Mouse (Mus musculus): Measurements from ENCODE around the gene Gabrb2. TPM values are rescaled to one million over a fixed set of nuclear protein-coding genes. Genes with fewer than 3 reads are reported as not detected.

The Gabrb2 gene
- polyA plus RNA-seq, 1 experiment = 49.9 TPM

DNA sequence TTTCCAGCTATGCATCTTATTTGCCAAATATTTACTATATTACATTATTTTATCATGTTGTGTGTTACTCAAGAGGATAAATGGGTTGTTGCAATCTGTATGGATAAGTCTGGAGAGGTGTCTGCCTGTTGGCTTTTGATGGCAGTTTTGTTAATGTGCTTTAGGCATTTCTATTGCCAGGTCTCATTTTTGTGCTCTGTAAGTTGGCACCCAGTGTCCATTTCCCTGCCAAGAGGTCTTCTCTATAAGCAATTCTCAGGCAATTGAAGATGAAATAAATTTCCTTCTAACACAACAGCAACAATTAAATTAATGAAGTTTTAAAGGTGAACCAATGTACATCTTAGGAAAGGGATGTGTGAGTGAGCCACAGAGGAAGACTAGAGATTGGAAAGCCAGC lies 11.9 kb downstream of the Gabrb2 start:
- H3K4me3 ChIP-seq (ENCODE audit: insufficient read depth, low read length) = no peak overlapping the region
- TF ChIP-seq CTCF (IDR thresholded peaks at IDR 0.05; ENCODE audit: extremely low read depth, insufficient read depth, low read length) (no peak), POLR2A (IDR thresholded peaks at IDR 0.05; ENCODE audit: extremely low read depth, insufficient read depth, low read length) (no peak)
- H3K4me1 ChIP-seq (ENCODE audit: control insufficient read depth, insufficient read depth, low read length) = no peaks in the 10 kb centered on the region
- H3K27ac ChIP-seq (ENCODE audit: insufficient read depth, low read length) = no peak overlapping the region

- TF ChIP-seq POLR2A (IDR thresholded peaks at IDR 0.05; ENCODE audit: extremely low read depth, insufficient read depth, low read length) (no peak), CTCF (IDR thresholded peaks at IDR 0.05; ENCODE audit: extremely low read depth, insufficient read depth, low read length) (no peak)
- H3K27ac ChIP-seq (ENCODE audit: insufficient read depth, low read length) = no peak overlapping the region
- H3K4me1 ChIP-seq (ENCODE audit: control insufficient read depth, insufficient read depth, low read length) = no peaks in the 10 kb centered on the region; the same call in 1 of the 2 replicates
- H3K4me3 ChIP-seq (ENCODE audit: insufficient read depth, low read length) = no peak overlapping the region
Measured at GRCm38 (mm10) chr11:42438978-42439377, 19.4 kb downstream of the Gabrb2 start.

GRCm38 (mm10) chr11:42443641-42444040 lies 24.1 kb downstream of the Gabrb2 start:
- TF ChIP-seq POLR2A (IDR thresholded peaks at IDR 0.05; ENCODE audit: extremely low read depth, insufficient read depth, low read length) = no peak
- TF ChIP-seq CTCF (IDR thresholded peaks at IDR 0.05; ENCODE audit: extremely low read depth, insufficient read depth, low read length) = no peak
- no peaks in the 10 kb centered on the region; the same call in 1 of the 2 replicates for H3K4me1 ChIP-seq (ENCODE audit: control insufficient read depth, insufficient read depth, low read length)
- no peak overlapping the region for H3K4me3 ChIP-seq (ENCODE audit: insufficient read depth, low read length)
- H3K27ac ChIP-seq (ENCODE audit: insufficient read depth, low read length) = no peak overlapping the region

GRCm38 (mm10) chr11:42448929-42449328 lies 29.4 kb downstream of the Gabrb2 start:
- TF ChIP-seq POLR2A (IDR thresholded peaks at IDR 0.05; ENCODE audit: extremely low read depth, insufficient read depth, low read length) (no peak), CTCF (IDR thresholded peaks at IDR 0.05; ENCODE audit: extremely low read depth, insufficient read depth, low read length) (no peak)
- Histone ChIP-seq H3K4me3 (ENCODE audit: insufficient read depth, low read length) (no peak overlapping the region), H3K4me1 (ENCODE audit: control insufficient read depth, insufficient read depth, low read length) (no peaks in the 10 kb centered on the region), H3K27ac (ENCODE audit: insufficient read depth, low read length) (no peak overlapping the region)

DNA sequence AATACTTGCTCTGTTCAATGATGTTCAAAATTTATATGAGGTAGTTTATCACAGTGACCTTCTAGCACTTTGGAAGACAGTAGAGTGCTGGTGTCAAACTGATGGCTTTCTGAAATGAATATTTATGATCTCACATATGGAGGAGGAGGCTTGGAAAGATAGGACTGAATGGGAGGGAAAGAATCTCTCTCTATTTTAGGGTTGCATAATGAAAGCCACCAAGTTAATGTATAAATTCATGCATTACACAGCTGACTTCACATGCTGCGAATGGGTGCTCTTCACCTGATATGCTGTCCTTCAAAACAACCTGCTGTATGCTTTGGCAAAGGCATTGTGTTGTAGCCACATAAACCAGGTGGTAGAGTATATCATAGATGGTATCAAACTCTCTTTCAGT lies 44.6 kb downstream of the Gabrb2 start:
- TF ChIP-seq CTCF (IDR thresholded peaks at IDR 0.05; ENCODE audit: extremely low read depth, insufficient read depth, low read length) (no peak), POLR2A (IDR thresholded peaks at IDR 0.05; ENCODE audit: extremely low read depth, insufficient read depth, low read length) (no peak)
- Histone ChIP-seq H3K27ac (ENCODE audit: insufficient read depth, low read length) (no peak overlapping the region), H3K4me3 (ENCODE audit: insufficient read depth, low read length) (no peak overlapping the region), H3K4me1 (ENCODE audit: control insufficient read depth, insufficient read depth, low read length) (no peaks in the 10 kb centered on the region; the same call in 1 of the 2 replicates)

- Histone ChIP-seq H3K27ac (ENCODE audit: insufficient read depth, low read length) (no peak overlapping the region; the same call in 1 of the 2 replicates), H3K4me3 (ENCODE audit: insufficient read depth, low read length) (no peak overlapping the region), H3K4me1 (ENCODE audit: control insufficient read depth, insufficient read depth, low read length) (no peaks in the 10 kb centered on the region; the same call in 1 of the 2 replicates)
- TF ChIP-seq POLR2A (IDR thresholded peaks at IDR 0.05; ENCODE audit: extremely low read depth, insufficient read depth, low read length) (no peak), CTCF (IDR thresholded peaks at IDR 0.05; ENCODE audit: extremely low read depth, insufficient read depth, low read length) (no peak)
Measured at GRCm38 (mm10) chr11:42468381-42468780, 48.8 kb downstream of the Gabrb2 start.

- H3K27ac ChIP-seq (ENCODE audit: insufficient read depth, low read length) = no peak overlapping the region
- no peak overlapping the region for H3K4me3 ChIP-seq (ENCODE audit: insufficient read depth, low read length)
- no peaks in the 10 kb centered on the region for H3K4me1 ChIP-seq (ENCODE audit: control insufficient read depth, insufficient read depth, low read length)
- TF ChIP-seq POLR2A (IDR thresholded peaks at IDR 0.05; ENCODE audit: extremely low read depth, insufficient read depth, low read length) = no peak
- TF ChIP-seq CTCF (IDR thresholded peaks at IDR 0.05; ENCODE audit: extremely low read depth, insufficient read depth, low read length) = no peak
Measured at GRCm38 (mm10) chr11:42474523-42474922, 55.0 kb downstream of the Gabrb2 start.

GRCm38 (mm10) chr11:42487625-42488024 lies 68.1 kb downstream of the Gabrb2 start:
- Histone ChIP-seq H3K4me1 (ENCODE audit: control insufficient read depth, insufficient read depth, low read length) (no peaks in the 10 kb centered on the region; the same call in 1 of the 2 replicates), H3K27ac (ENCODE audit: insufficient read depth, low read length) (no peak overlapping the region), H3K4me3 (ENCODE audit: insufficient read depth, low read length) (no peak overlapping the region)
- TF ChIP-seq CTCF (IDR thresholded peaks at IDR 0.05; ENCODE audit: extremely low read depth, insufficient read depth, low read length) = no peak
- TF ChIP-seq POLR2A (IDR thresholded peaks at IDR 0.05; ENCODE audit: extremely low read depth, insufficient read depth, low read length) = no peak

DNA sequence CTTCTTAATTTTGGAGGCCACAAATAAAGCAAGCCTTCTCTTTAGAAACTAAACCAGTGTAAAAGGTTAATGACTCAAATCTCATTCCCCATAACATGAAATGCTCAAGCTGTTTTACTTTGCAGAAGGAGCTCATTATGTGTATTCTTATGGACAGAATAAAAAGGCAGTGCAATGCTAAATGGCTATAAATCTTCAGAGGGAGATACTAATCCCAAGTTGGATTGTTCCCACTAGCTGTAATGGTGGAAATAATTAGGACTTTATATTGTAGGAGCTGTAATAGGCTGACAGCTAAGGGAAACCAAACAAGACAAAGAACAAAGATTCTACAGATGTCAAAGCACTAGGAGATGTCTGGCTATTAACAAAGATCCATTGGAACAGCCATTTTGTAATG lies 81.6 kb downstream of the Gabrb2 start:
- Histone ChIP-seq H3K4me3 (ENCODE audit: insufficient read depth, low read length) (no peak overlapping the region), H3K4me1 (ENCODE audit: control insufficient read depth, insufficient read depth, low read length) (peaks cover 4% of the 10 kb centered on the region; the same call in 1 of the 2 replicates), H3K27ac (ENCODE audit: insufficient read depth, low read length) (no peak overlapping the region)
- TF ChIP-seq POLR2A (IDR thresholded peaks at IDR 0.05; ENCODE audit: extremely low read depth, insufficient read depth, low read length) (no peak), CTCF (IDR thresholded peaks at IDR 0.05; ENCODE audit: extremely low read depth, insufficient read depth, low read length) (no peak)

- H3K27ac ChIP-seq (ENCODE audit: insufficient read depth, low read length) = no peak overlapping the region
- H3K4me1 ChIP-seq (ENCODE audit: control insufficient read depth, insufficient read depth, low read length) = peaks cover 4% of the 10 kb centered on the region; the same call in 1 of the 2 replicates
- H3K4me3 ChIP-seq (ENCODE audit: insufficient read depth, low read length) = no peak overlapping the region
- TF ChIP-seq POLR2A (IDR thresholded peaks at IDR 0.05; ENCODE audit: extremely low read depth, insufficient read depth, low read length) = no peak
- TF ChIP-seq CTCF (IDR thresholded peaks at IDR 0.05; ENCODE audit: extremely low read depth, insufficient read depth, low read length) = no peak
Measured at GRCm38 (mm10) chr11:42505436-42505835, 85.9 kb downstream of the Gabrb2 start.
